Mouse (Mus musculus) megakaryocyte, adult 5-6 weeks (primary cell): Measurements from ENCODE around the gene Ift74. TPM values are rescaled to one million over a fixed set of nuclear protein-coding genes. Genes with fewer than 3 reads are reported as not detected.
"Not testable (repeated sequence)": the region's sequence is repeated elsewhere in the genome, so short reads cannot be mapped to it uniquely, and the experiment has no call there.

ENCODE experiments used
- ATAC-seq: 2 replicates; pipeline ENCODE4 v1.8.0; 2016; ENCODE audit warnings: mild to moderate bottlenecking, inconsistent platforms; ENCODE audit not compliant: poor library complexity, severe bottlenecking
- total RNA-seq, 2 experiments: library from RNA; stranded (forward) in 1 of 2; stranded (reverse) in 1 of 2; fragments of 153-499, 151-499 nt in 1 of 2; fragments of 221-1000, 200-1000 nt in 1 of 2; gene quantifications; 2 replicates each; pipeline versions ENCODE4 v1.2.3 to v1.2.4; 2015 to 2017

Ift74 gene
- total RNA-seq (2015) (3.4 and 4.5 TPM in 2 replicates), total RNA-seq (2017) (6.3 and 13.7 TPM in 2 replicates)

- peak; percentile 99 for ATAC-seq
Measured at GRCm38 (mm10) chr4:94613972-94614626, at the start of gene Ift74. TSS of gene Ift74 (plus strand) at chr4:94614491.

DNA sequence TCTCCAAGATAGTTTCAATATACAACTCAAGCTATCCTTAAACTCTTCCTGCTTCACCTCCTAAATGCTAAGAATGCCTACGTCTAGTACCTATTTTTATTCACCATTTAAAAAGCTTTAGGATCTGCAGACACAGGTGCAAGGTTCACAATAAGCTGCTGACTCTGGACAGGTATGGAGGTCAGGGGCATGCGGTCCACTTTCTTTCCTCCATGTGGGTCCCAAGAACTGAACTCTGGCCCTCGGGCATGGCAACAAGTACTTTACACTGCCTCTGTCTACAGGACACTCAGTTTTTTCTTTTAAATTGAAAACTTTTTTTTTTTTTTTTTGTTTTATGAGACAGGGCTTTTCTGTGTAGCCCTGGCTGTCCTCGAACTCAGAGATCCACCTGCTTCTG lies 41.6 kb upstream of the Ift74 start:
- ATAC-seq = no peak

DNA sequence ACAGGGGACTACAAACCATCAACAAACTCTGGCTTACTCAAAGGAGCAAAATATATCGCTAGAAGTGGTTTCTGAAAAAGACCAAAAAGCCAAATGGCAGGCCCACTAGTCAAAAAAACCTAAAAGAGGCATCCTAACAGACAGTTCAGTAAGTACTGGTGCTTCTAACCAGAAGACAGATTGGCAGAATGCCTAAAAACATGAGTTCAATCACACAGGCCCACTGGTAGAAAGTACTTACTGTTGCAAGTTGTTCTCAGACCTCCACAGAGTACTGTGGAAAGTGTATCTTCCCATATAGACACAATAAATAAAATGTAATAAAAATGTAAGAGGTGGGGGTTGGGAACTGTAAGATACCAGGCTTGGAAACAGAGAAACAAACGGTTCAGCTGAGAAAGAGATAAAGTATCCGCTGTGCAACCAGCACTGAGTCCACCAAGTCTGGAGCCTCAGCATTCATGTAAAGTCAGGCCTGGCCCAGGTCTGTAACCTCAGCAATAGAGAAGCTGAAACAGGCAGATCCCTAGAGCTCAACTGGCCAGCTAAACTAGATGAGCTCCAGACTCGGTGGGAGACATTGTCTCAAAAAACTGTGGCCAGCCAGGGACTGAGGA lies 22.4 kb upstream of the Ift74 start:
- 0 out of 2 replicates have a peak, but pooled peaks have one; percentile 10 for ATAC-seq

DNA sequence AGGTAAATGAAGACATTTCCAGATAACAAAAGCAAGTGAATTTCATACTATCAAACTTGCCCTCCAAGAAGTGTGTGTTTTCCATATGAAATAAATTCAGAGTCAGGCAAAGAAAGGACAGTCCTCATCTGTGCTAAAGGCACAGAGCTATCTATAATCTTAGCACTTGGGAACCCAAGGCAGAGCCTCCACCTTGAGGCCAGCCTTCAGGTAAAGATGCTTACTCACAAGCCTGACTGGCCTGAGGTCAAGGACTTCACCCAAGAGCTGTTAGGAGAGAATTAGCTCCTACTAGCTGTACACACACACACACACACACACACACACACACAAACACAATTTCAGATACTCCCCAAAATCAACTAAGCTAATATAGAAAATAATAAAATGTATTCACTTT lies 21.6 kb upstream of the Ift74 start:
- no peak for ATAC-seq

DNA sequence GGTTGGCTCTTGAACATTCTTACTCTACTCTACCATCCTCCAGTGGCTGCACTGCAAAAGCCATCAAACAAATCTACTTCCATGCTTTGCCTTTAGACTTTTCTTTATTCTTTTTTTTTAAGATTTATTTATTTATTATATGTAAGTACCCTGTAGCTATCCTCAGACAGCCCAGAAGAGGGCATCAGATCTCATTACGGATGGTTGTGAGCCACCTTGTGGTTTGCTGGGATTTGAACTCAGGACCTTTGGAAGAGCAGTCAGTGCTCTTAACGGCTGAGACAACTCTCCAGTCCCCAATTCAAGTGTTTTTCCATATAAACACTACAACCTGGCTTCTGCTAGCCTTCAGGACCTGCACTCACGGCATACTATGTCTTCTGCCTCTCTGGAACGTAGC lies 12.9 kb upstream of the Ift74 start:
- ATAC-seq = no peak

DNA sequence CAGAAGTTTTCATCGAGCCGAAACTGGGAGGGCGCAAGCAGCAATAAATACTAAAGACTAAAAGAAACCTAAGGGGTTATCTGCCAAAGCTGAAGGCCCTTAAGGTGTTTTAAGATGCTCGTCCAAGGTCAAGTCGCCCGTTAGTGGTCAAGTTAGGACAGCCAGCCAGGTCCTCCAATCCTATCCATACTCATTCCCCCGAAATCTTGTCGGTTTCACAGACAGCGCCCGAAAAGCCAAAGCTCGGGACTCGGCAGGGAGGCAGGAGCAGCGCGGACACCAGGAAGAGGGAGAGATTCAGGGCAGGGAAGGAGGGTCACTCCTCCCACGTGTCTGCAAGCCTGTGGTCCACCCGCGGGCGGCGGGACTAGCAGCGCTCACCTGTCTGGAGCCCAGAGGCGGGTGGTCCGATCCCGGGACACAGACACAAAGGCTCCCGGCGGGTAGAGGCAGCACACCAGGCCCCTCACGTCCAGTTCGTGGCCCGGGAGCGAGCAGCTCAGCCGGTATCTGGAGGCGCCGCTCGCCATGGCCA lies 11.7 kb upstream of the Ift74 start:
- peak; percentile 49 for ATAC-seq

DNA sequence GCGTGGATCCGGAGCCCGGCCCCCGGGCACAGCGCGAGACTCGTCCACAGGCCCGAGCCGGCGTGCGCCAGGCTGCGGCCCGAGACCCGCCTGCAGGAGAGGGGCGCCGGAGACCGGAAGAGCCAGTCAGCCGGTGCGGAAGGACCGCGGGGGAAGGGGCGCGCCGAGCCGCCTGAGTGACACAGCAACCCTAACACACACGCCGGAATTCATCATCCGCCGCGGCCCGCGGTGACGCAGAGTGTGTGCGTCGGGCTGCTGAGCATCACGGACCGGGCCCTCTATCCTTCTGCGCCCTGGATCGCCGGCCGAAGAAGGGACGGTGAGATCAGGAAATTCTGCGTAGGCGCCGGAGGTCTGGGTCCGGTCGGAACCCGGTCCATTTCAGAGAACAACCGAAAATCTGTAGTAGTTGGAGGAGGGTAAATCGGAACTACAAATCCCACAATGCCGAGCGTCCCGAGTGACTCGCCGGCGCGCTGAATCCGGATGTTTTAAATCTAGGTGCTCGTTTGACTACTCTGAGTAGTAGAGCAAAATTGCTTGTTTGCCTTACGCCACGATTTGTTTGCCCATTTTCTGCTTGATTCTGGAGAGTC lies 11.2 kb upstream of the Ift74 start, which contains the start of gene Plaa:
Gene Plaa, minus strand, starts transcription at position 214 of the 599 bp plus-strand sequence.
- peak; percentile 97 for ATAC-seq

DNA sequence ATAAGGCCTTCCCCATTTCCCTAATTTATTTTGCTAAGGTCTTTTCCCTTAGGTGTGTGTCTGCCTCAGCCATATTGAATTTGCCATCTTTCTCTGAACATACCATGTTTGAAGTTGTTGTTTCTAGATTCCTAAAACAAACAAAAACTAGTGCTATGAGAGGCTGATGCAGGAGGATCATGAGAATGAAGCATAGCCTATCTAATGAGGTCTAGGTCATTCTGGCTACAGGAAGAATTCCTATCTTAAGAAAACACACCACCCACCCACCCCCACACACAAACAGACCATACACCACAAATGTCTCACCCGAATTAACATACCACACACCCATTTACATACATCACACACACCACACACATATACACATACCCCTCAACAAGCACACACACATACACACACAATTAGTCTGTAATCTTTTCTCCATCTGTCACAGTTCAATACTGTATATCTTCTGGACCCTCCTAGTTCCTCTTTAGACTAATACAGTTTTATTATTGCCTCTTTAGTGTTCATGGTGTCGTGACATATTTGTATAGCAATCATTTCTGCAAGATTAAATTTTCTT lies 9.8 kb upstream of the Ift74 start:
- ATAC-seq = no peak

GRCm38 (mm10) chr4:94605591-94605990 lies 8.7 kb upstream of the Ift74 start:
- no peak for ATAC-seq

DNA sequence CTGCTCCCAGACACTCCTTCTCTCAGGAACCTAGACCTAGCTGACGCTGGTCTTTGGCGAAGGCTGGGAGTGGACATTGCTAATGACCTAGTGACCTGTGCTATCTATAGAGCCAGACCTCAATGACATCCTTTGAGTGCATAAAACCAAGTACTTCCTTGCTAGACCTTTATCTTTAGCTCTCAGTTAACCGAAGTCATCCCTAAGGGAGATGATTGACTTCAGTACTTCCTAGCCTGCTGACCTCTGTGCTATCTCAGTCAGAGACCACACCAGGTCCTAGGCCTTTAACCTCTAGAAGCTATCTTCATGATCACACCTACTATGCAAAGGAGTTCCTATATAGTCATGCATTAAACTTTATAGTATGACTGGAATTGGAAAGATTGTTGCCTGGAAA lies 4.0 kb upstream of the Ift74 start:
- ATAC-seq = no peak

DNA sequence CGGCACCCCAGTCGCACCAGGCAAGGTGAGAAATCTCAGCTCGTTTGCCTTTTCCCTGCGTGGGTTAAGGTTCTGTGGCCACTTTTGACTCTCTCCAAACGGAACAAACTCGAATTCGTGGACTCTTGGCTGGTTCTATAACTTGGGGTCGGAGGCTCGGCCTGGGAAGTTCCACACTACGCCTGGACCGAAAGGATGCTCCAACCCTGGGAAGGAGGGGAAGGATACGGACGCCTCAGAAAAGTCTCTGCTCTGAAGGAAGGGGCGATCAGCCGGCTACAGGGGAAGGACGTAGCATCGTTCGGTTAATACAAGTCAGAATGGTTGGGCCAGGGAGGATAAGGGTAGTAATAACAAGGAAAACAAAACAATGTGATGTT lies 326 bp downstream of the Ift74 start:
- peak; percentile 50 for ATAC-seq

- ATAC-seq = no peak
Measured at GRCm38 (mm10) chr4:94620077-94620476, 5.8 kb downstream of the Ift74 start.

DNA sequence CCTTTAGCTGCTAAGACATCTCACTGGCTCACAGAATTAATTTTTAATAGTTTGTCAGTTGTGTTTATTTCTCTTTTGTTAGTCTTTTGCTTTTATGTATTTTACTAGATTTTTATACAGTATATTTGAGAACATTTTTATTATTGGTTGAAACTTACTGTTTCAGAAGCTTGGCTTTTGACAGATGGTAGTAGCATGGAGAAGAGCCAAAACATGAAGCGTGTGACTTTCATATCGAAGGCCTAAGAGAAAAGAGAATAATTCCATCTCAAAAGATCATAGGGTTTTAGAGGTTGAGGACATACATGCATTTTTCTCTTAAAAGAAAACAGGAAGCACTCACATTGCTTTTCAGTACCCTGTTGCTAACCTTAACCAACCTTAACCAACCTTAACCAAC lies 28.9 kb downstream of the Ift74 start:
- no peak for ATAC-seq

DNA sequence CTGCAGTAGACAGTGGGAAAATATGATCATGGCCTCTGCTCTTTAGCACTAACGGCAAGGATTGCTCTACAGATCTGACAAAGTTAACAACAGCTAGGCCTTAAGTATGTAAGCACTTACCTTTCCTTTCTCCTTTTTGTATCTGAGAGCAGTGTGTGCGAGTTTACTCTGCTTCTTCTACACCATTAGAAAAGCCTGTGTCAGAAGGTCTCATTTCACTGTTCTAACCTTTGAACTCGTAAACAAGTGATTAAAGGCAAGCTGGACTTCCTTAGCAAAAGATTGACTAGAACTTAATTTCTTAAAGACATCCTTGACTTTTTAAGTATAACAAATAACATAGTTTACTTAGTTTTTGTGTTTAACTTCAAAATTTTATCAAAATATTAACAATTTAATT lies 35.6 kb downstream of the Ift74 start, which contains the start of gene Lrrc19:
Gene Lrrc19, minus strand, starts transcription at position 225 of the 400 bp plus-strand sequence.
- no peak for ATAC-seq

DNA sequence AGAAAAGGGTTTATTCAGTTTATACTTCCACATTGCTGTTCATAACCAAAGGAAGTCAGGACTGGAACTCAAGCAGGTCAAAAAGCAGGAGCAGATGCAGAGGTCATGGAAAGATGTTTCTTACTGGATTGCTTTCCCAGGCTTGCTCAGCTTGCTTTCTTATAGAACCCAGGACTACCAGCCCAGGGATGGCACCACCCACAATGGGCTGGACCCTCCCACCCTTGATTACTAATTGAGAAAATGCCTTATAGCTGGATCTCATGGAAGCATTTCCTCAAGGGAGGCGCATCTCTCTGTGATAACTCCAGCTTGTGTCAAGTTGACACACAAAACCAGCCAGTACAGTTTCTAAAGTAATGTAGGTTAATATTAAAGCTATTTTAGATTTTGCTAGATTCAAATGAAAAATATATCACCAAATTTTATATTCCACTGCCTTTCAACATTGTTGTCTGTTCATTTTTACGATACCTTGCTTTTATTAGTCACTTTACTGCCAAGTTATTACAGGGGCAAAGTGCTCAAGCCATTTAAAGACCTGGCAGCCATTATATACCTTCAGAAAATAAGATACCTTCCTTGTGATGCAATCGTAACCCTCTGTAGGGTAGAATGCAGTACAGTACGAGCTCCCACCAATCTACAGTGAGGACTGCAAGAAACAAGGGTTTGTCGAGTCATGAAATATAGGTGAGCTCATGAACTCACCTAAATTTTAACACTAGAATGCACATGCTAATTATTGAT lies 36.3 kb downstream of the Ift74 start:
- ATAC-seq = not testable (repeated sequence)

DNA sequence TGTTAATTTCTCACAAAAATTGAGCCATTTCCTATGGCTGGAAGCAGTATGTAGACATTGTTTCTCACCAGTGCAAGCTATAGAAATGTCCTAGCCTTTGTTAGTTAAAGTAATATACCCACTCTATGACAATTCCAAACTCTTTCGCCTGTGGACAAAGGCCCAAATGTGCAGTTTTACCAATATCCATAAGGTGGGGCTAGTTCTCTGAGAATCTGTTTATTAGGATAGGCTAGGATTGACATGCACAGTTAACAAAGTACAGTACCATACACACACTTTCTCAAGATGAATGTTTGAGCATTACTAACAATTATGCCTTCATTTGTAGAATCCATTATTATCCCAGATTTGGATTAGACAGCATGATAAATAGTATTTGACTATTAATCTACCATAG lies 55.4 kb downstream of the Ift74 start:
- peak; percentile 52; the same call in 1 of the 2 replicates for ATAC-seq

GRCm38 (mm10) chr4:94680662-94681061 lies 66.4 kb downstream of the Ift74 start:
- ATAC-seq = no peak

DNA sequence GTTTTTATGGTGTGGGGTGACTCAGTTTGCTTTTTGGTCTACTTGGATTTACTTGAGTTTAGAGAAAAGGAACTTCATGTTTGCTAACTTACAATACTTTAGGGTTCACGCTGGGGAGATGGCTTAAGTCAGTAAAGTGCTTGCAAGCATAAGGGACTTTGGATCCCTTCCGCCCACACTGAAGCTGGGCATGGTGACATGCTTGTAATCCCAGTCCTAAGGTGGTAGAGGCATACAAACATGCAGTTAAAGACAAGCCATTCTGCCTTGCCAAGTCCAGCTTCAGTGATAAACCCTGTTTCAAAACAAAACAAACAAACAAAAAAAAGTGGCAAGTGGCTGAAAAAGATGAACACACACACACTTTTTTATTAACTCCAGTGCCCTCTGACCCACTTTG lies 66.9 kb downstream of the Ift74 start:
- no peak for ATAC-seq

DNA sequence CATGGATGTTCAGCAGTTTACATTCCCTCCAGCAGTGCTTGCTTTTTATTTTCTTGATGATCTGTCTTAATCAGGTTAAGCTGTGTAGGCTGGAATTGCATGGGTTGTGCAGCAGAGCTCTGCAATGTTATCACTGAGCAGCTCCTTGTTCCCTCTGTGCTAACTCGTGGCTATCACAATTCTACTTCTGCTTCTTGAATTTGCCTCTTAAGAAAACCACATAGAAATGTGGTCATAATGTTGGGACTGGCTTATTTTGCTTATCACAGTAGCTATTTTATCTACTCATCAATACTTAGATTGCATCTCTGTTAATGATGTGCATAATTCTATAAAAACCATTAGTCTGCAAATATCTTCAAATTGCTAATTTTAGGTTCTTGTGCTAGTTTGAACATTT lies 67.7 kb downstream of the Ift74 start:
- no peak for ATAC-seq

DNA sequence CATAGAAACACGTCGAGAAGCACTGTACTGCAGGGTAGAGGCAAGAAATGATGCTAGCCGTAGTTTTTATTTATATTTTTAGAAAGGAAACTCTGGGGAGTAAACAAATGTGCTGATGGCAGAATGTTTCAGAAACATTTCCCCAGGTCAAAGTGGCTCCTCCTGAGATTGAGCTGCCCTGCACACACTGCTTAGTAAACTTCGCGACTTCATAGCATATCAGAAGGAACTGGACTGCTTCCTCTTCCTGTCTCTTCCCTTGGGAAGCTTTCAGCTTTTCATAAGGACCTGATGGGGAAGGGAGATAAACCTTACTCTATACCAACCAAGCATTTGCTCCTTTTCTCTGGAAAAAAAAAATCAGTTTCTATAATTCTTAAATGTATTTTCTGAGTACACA lies 69.0 kb downstream of the Ift74 start:
- no peak for ATAC-seq

- ATAC-seq = not testable (repeated sequence)
Measured at GRCm38 (mm10) chr4:94689804-94690203, 75.5 kb downstream of the Ift74 start.
